Mouse (Mus musculus): ENCODE measurements at regions not wholly inside any gene's neighbourhood (a gene's known extent, or its start where the extent isn't known, plus 50 kb on each side); places are given as distances from the start of the nearest gene placed in this dataset.

- no peak for DNase-seq (ENCODE audit: low read depth)
Measured at GRCm38 (mm10) chr3:41179037-41179880, 96.4 kb upstream of the Pgrmc2 start.

DNA sequence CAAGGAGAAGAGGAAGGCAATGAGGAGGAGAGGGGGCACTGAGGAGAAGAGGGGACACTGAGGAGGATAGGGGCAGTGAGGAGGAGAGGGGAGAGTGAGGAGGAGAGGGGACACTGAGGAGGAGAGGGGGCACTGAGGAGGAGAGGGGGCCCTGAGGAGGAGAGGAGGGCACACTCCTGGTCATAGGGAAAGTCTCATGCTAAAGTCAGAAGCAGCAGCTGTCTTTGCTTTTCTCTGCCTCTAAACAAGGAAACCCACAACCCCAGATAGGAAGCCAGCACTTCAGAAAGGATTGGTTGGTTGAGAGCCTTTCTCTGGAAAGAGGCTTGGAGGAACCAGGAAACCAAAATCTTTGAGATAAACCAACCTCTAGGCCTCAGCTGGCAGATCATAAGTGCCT is 94.3 kb upstream of the Pgrmc2 start:
- no peak for DNase-seq (ENCODE audit: low read depth)

GRCm38 (mm10) chr3:41175356-41175755 is 92.5 kb upstream of the Pgrmc2 start:
- no peak for DNase-seq (ENCODE audit: low read depth)

GRCm38 (mm10) chr3:41173561-41173960 is 90.7 kb upstream of the Pgrmc2 start:
- DNase-seq (ENCODE audit: low read depth), result no peak

DNA sequence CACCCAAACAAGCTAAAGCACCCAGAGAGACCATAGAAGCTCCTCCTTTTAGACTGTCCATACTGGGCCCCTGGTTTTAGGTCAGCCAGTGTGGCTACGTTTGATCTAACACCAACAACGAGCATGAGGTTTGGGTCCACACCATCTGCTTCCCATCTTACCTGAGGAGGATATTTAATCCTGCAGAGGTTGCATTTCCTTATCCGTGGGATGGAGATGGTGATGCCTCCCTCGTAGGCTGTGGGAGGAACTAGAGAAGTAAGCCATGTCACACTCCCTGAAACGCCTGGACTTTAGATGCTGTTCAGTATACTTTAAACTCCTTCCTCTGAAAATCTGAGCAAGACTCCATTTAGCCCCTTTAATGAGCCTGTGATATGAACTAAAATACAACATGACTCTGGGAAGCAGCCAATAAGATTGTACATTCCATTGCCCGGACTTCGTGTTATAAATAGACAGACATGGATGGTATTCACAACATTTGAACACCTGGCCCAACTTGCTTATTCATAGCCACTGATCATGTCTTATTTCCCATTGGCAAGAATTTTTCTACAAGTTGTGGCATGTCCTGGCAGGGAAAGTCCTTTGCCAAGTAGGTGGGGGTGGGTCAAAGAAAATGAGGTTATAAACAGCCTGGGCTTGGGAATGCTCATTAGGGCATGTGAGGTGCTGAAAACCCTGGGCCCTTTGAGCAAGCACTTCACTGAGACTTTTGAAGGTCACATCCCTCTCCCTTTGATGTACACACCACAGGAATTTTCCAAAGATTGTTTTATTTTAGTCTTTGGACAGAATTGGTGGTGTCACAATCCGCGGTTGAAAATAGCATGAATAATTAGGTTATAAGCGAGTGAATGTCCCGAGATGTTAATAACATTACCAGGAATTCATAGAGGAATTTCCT is 89.7 kb upstream of the Pgrmc2 start:
- peak; percentile 69 for DNase-seq (ENCODE audit: low read depth)

GRCm38 (mm10) chr3:41171772-41172171 is 88.9 kb upstream of the Pgrmc2 start:
- no peak for DNase-seq (ENCODE audit: low read depth)

DNA sequence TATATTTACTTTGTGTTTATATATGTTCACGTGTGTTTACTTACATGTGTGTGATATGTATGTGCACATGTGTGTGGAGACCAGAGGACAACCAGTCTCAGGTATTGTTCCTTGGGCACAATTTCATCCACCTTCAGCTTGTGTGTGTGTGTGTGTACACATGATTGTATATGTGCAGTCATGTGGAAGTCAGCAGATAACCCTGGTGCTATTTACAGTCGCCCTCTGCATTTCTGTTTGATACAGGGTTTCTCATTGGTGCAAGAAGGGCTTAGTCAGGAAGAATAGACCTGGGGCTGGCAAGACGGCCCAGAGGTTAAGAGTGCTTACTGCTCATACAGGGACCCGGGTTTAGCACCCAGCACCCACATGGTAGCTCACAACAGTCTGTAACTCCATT is 88.5 kb upstream of the Pgrmc2 start:
- no peak for DNase-seq (ENCODE audit: low read depth)

- no peak for DNase-seq (ENCODE audit: low read depth)
Measured at GRCm38 (mm10) chr3:41170566-41170965, 87.7 kb upstream of the Pgrmc2 start.

- DNase-seq (ENCODE audit: low read depth), result no peak
Measured at GRCm38 (mm10) chr3:41169430-41169829, 86.6 kb upstream of the Pgrmc2 start.

DNA sequence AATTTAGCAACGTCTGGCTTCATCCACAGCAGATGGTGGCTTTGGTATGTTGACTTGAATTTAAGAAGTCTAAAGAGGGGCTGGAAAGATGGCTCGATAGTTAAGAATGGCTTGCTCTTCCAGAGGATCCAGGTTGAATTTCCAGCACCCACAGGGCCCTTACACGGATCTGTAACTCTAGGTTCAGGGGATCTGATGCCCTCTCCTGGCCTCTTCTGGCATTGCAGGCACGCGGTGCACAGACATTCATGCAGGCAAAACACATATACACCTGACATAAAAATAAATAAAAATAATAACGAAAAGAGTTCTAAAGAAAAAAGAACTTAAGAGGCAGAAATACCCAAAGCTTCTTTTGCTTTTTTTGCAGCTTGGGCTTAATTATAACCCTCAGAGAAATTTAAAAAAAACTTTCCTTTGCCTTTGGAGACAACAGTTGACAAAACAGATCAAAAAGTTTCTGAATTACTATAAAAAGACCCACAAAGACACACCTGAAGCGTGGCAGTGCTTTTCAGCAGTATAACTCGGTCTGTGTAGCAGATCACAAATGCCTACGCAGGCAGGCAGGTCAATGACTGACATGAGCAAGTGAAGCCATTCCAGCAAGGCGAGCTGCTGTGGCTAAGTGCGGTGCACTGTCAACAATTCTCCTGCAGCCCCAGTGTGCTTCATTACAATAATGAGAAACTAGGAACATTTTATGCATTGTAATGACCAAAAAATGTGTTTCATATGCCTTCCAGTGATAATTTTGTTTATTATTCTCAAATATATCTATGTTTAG is 85.5 kb upstream of the Pgrmc2 start:
- no peak for DNase-seq (ENCODE audit: low read depth)

DNA sequence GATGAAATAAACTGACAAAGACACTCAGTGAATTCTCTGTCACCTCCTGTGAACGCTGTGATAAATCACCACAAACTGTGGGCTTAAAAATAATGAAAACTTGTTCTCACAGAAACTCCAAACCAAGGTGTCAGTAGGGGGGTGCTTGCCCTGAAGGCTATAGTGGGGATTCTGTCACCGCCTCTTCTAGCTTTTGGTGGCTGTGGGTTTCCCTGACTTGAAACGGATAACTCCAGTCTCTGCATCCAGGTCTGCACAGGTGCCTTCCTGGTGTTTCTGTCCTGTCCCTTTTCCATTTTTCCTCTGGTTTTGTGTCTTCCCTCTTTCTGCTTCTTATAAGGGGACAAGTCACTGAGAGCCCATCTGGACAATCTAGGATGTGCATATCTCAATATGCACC is 84.6 kb upstream of the Pgrmc2 start:
- DNase-seq (ENCODE audit: low read depth), result no peak

- DNase-seq (ENCODE audit: low read depth), result no peak
Measured at GRCm38 (mm10) chr3:41164736-41165135, 81.9 kb upstream of the Pgrmc2 start.

- DNase-seq (ENCODE audit: low read depth), result no peak
Measured at GRCm38 (mm10) chr3:41163767-41164166, 80.9 kb upstream of the Pgrmc2 start.

- DNase-seq (ENCODE audit: low read depth), result no peak
Measured at GRCm38 (mm10) chr3:41162514-41162913, 79.7 kb upstream of the Pgrmc2 start.

GRCm38 (mm10) chr3:41160648-41161047 is 77.8 kb upstream of the Pgrmc2 start:
- no peak for DNase-seq (ENCODE audit: low read depth)

DNA sequence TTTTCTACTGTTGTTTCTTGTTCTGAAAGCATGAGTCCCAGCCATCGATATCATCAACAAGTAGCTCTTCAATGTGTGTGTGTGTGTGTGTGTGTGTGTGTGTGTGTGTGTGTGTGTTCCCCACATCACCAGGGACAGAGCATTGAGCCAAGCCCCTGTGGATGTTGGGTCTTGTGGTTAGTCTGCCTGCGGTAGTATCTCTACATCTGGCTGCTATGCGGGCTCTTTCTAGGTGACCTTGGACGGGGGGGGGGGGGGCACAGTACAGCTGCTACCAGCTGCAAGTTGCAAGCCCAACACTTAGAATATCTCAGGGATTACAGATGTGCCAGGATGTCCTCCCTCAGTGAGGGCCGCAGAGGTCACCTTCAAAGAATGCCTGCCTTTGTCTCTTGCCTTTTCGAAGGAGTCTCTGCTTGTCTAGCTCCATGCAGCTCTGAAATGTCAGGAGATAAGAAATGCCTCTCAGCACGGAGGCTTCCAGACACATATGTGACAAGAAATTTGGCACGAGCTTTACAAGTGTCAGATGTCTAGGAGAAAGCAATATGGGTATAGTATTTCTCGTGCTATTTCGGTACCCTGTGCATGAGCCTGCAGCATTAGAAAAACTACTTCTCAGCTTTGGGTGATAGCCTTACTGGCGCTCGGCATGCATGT is 75.6 kb upstream of the Pgrmc2 start:
- DNase-seq (ENCODE audit: low read depth), result no peak

DNA sequence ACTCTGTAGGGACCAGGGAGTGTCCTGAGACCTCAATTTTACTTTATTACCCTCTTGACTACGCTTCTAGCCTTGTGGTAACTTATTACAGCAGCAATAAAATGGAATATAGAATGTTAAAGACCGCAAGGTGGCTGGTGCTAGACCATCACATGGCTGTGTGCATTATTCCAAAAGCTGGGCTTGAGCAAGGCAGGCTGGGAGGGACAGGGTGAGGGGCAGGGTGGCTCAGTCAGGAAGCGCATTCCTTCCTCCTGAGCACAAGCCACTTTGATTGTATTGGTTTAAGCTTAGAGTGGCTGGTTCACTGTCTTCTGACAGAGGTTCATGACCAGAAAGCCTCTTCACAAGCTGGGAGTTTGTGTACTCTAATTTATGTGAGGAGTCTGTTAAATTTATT is 74.6 kb upstream of the Pgrmc2 start:
- no peak for DNase-seq (ENCODE audit: low read depth)

- DNase-seq (ENCODE audit: low read depth), result no peak
Measured at GRCm38 (mm10) chr3:41156562-41156961, 73.7 kb upstream of the Pgrmc2 start.

DNA sequence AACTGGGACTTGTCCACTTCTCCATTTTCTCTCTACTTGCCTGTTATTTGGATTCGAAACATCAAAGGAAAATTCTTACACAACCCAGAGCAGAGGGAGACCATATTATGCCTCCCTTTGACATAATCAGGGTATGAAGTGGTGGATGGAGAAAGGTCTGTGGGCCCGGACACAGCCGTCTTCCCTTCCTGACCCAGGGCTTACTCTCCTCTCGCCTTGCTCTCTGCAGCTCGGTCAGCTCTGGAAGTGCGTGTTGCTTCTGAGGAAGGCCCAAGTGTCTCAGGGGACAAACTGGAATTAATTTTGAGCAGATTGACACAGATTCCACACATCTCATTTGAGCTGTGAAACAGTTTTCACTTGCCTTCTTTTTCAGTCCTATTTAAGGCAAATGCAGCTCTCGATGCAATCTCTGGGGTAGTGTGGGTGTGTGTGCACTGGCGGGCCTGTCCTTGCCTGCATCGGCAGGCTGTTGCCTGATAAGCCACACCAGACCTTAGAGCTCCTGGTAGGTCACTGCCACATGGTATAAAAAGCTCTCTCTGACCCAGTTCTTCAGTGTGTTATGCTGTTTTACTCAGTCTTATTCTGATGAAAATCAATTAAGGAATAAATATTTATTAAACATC is 72.4 kb upstream of the Pgrmc2 start:
- DNase-seq (ENCODE audit: low read depth), result no peak

GRCm38 (mm10) chr3:41154402-41154801 is 71.6 kb upstream of the Pgrmc2 start:
- no peak for DNase-seq (ENCODE audit: low read depth)

DNA sequence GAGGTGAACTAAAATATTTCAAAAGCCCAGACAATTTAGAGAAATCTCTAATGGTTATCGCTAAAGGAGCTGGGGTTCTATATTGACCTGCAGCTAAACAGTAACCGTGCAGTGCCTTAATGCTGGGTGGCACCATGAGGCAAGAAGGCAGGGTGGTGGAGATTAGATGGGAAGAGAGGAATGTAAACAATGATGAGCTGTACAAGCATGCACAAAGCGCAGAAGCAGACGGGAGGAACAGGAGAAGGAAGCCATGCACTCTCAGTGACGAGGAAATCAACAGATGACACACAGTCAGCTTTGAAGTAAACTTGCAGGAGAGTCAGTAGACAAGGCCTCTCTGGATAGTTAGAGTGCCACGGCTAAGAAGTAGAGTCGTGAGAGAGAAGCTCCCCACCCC is 69.1 kb upstream of the Pgrmc2 start:
- DNase-seq (ENCODE audit: low read depth), result no peak

Data from fibroblast of lung, adult 2 months (primary cell).